Comparison of ENCODE assay signal across 8 mouse cellular contexts in the genomic region with DNA sequence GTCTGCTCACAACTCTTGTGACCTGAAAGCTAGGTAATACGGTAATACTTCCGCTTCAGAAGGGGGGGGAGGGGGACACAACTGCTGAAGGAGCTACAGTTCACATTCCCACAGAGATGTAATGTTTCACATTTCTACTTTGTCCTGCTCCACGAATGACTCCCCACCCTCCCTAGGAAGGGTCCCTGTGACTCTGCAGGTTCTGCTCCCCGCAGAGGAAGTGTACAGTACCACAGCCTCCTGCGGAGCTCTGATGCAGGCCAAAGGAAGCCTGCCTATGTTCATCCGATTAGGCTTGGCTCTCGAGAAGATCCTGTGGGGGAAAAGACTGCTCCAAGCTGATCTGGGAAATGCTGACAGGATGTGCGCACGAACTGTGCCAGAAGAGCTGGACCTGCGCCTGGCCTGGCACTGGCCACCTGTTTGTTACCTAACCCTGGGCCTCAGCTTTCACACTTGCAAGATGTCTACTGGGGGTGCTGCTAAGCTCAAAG. TPM values are rescaled to one million over a fixed set of nuclear protein-coding genes. Genes with fewer than 3 reads are reported as not detected.
DNase-seq lines count a peak whose midpoint lies in the region; ATAC-seq and TF ChIP-seq lines count a peak whose summit lies in the region.

No protein-coding gene starts in this region.

- peaks cover 87% of the 10 kb centered on the region for H3K4me1 ChIP-seq in intestine, embryonic 14.5 days (replicated peaks; ENCODE audit: control insufficient read depth, insufficient read depth, low read length)
- H3K4me1 ChIP-seq in intestine, embryonic 15.5 days (replicated peaks), result peaks cover 93% of the 10 kb centered on the region
- peaks cover 15% of the 10 kb centered on the region for H3K4me1 ChIP-seq in ES-Bruce4 (ENCODE audit: control insufficient read depth, insufficient read depth, low read length)
- H3K4me1 ChIP-seq in cortical plate, adult 2 months (ENCODE audit: control insufficient read depth, insufficient read depth, low read length), result peaks cover 20% of the 10 kb centered on the region
- peaks cover 84% of the 10 kb centered on the region for H3K4me1 ChIP-seq in limb, embryonic 15.5 days
- peaks cover 94% of the 10 kb centered on the region for H3K4me1 ChIP-seq in stomach, embryonic 15.5 days

- intact Hi-C loops in heart, postnatal 10 days (cut with DNase I), result loop anchor here (2.0 kb wide), 1 partner anchor 19 kb away; no protein-coding TSS in a partner anchor

- no peak for TF ChIP-seq POLR2A in ES-Bruce4 (IDR thresholded peaks at IDR 0.05; ENCODE audit: insufficient read depth, low read length)
- TF ChIP-seq POLR2A in cortical plate, adult 2 months (IDR thresholded peaks at IDR 0.05; ENCODE audit: extremely low read depth, insufficient read depth, low read length), result no peak

- no peak for DNase-seq in intestine, embryonic 14.5 days (ENCODE audit: low spot score)
- peak; percentile 81 to 84 for DNase-seq in heart, postnatal 10 days
- no peak for DNase-seq in retina, embryonic 14.5 days (ENCODE audit: low spot score)

- 54% methylated on average over 10 of the region's 10 CpGs for WGBS in intestine, embryonic 14.5 days
- WGBS in intestine, embryonic 15.5 days, result 58% methylated on average over 10 of the region's 10 CpGs
- WGBS in limb, embryonic 15.5 days, result 55% methylated on average over 10 of the region's 10 CpGs
- 56% methylated on average over 10 of the region's 10 CpGs for WGBS in stomach, embryonic 15.5 days

- no peak for TF ChIP-seq CTCF in ES-Bruce4 (IDR thresholded peaks at IDR 0.05; ENCODE audit: low read depth, low read length)
- TF ChIP-seq CTCF in cortical plate, adult 2 months (IDR thresholded peaks at IDR 0.05; ENCODE audit: extremely low read depth, insufficient read depth, low read length), result no peak

- no peak for TF ChIP-seq EP300 in ES-Bruce4 (IDR thresholded peaks at IDR 0.05; ENCODE audit: insufficient read depth, low read depth, low read length)

- H3K9me3 ChIP-seq in intestine, embryonic 14.5 days (ENCODE audit: control insufficient read depth, low read length), result no peaks in the 10 kb centered on the region
- no peaks in the 10 kb centered on the region for H3K9me3 ChIP-seq in intestine, embryonic 15.5 days
- H3K9me3 ChIP-seq in ES-Bruce4 (replicated peaks; ENCODE audit: control insufficient read depth, insufficient read depth, low read length, poor library complexity, severe bottlenecking), result no peaks in the 10 kb centered on the region
- no peaks in the 10 kb centered on the region for H3K9me3 ChIP-seq in limb, embryonic 15.5 days
- H3K9me3 ChIP-seq in stomach, embryonic 15.5 days, result no peaks in the 10 kb centered on the region

- H3K27ac ChIP-seq in intestine, embryonic 14.5 days (ENCODE audit: low read depth), result peak overlapping the region; percentile 69
- no peak overlapping the region for H3K27ac ChIP-seq in intestine, embryonic 15.5 days
- H3K27ac ChIP-seq in ES-Bruce4 (ENCODE audit: insufficient read depth, low read length), result 0 out of 2 replicates have a peak overlapping the region, but pooled peaks have one; percentile 9
- H3K27ac ChIP-seq in cortical plate, adult 2 months (ENCODE audit: insufficient read depth, low read length), result peak overlapping the region; percentile 24
- peak overlapping the region; percentile 70 for H3K27ac ChIP-seq in limb, embryonic 15.5 days
- H3K27ac ChIP-seq in stomach, embryonic 15.5 days, result peak overlapping the region; percentile 92

- H3K36me3 ChIP-seq in intestine, embryonic 14.5 days (ENCODE audit: control insufficient read depth, insufficient read depth, low read length), result peaks cover 6% of the 10 kb centered on the region; the same call in 1 of the 2 replicates
- no peaks in the 10 kb centered on the region for H3K36me3 ChIP-seq in intestine, embryonic 15.5 days
- H3K36me3 ChIP-seq in ES-Bruce4 (ENCODE audit: control insufficient read depth, insufficient read depth, low read length, poor library complexity, severe bottlenecking), result no peaks in the 10 kb centered on the region
- no peaks in the 10 kb centered on the region for H3K36me3 ChIP-seq in limb, embryonic 15.5 days
- no peaks in the 10 kb centered on the region for H3K36me3 ChIP-seq in stomach, embryonic 15.5 days

- no peak overlapping the region for H3K9ac ChIP-seq in intestine, embryonic 14.5 days (ENCODE audit: low read length)
- no peak overlapping the region for H3K9ac ChIP-seq in intestine, embryonic 15.5 days
- no peak overlapping the region for H3K9ac ChIP-seq in ES-Bruce4 (ENCODE audit: low read depth, poor library complexity, severe bottlenecking)
- no peak overlapping the region; the same call in 1 of the 2 replicates for H3K9ac ChIP-seq in limb, embryonic 15.5 days
- no peak overlapping the region for H3K9ac ChIP-seq in stomach, embryonic 15.5 days

- no peak for ATAC-seq in intestine, embryonic 14.5 days (replicated peaks; ENCODE audit: low FRiP score, low TSS enrichment, low read depth)
- ATAC-seq in intestine, embryonic 15.5 days, result no peak
- ATAC-seq in limb, embryonic 15.5 days (ENCODE audit: insufficient number of reproducible peaks, low FRiP score, low TSS enrichment, low read depth), result no peak
- ATAC-seq in stomach, embryonic 15.5 days (ENCODE audit: insufficient read depth, low FRiP score, low read depth), result no peak

- no peak overlapping the region for H3K4me3 ChIP-seq in intestine, embryonic 14.5 days (ENCODE audit: low read depth, low read length)
- H3K4me3 ChIP-seq in intestine, embryonic 15.5 days (replicated peaks), result no peak overlapping the region
- H3K4me3 ChIP-seq in ES-Bruce4 (ENCODE audit: low read depth, low read length), result no peak overlapping the region
- H3K4me3 ChIP-seq in cortical plate, adult 2 months (ENCODE audit: insufficient read depth, low read length), result no peak overlapping the region
- H3K4me3 ChIP-seq in limb, embryonic 15.5 days, result no peak overlapping the region
- no peak overlapping the region for H3K4me3 ChIP-seq in stomach, embryonic 15.5 days (replicated peaks)

- no peak overlapping the region for H3K4me2 ChIP-seq in intestine, embryonic 14.5 days (ENCODE audit: low read length)
- no peak overlapping the region for H3K4me2 ChIP-seq in intestine, embryonic 15.5 days (replicated peaks)
- H3K4me2 ChIP-seq in limb, embryonic 15.5 days, result no peak overlapping the region
- H3K4me2 ChIP-seq in stomach, embryonic 15.5 days, result no peak overlapping the region

- H3K27me3 ChIP-seq in intestine, embryonic 14.5 days (replicated peaks; ENCODE audit: control insufficient read depth, insufficient read depth, low read length), result no peaks in the 10 kb centered on the region
- no peaks in the 10 kb centered on the region for H3K27me3 ChIP-seq in intestine, embryonic 15.5 days (replicated peaks)
- H3K27me3 ChIP-seq in ES-Bruce4 (ENCODE audit: control insufficient read depth, insufficient read depth, low read length, poor library complexity, severe bottlenecking), result no peaks in the 10 kb centered on the region
- no peaks in the 10 kb centered on the region for H3K27me3 ChIP-seq in limb, embryonic 15.5 days
- H3K27me3 ChIP-seq in stomach, embryonic 15.5 days (replicated peaks), result no peaks in the 10 kb centered on the region

RNA-seq across cellular contexts. Expression of a gene that starts 22.0 kb away (rescaled TPM):
- 67.9 and 72.2 TPM in 2 replicates for polyA plus RNA-seq in intestine, embryonic 14.5 days (2014; fragmentation: Nextera tagmentation; extraction: Ambion mirVana)
- polyA plus RNA-seq in intestine, embryonic 15.5 days (2015; fragmentation: Nextera tagmentation; extraction: Ambion mirVana), result 51.6 and 52.9 TPM in 2 replicates
- 584 and 601 TPM in 2 replicates for polyA plus RNA-seq in ES-Bruce4 (2011; ENCODE audit: insufficient read depth, insufficient read length, low read depth, missing spikeins)
- 32.6 and 34.2 TPM in 2 replicates for polyA plus RNA-seq in cortical plate, adult 2 months (2012; rRNA removed)
- 100 to 1,000 TPM; 206 to 221 TPM for total RNA-seq in heart, postnatal 10 days (2021)
- 39.9 and 44.1 TPM in 2 replicates for polyA plus RNA-seq in limb, embryonic 15.5 days (2015; fragmentation: Nextera tagmentation; extraction: Ambion mirVana)
- 57.0 TPM in 2 replicates for polyA plus RNA-seq in stomach, embryonic 15.5 days (2015; fragmentation: Nextera tagmentation; extraction: Ambion mirVana)

Comparison
In these comparisons a context has a peak if more than half of its experiments do, and no peak if none do; other contexts are left out.
1. DNase-seq: peak in heart, postnatal 10 days (2 of 2); none in intestine, embryonic 14.5 days (single experiment) and retina, embryonic 14.5 days (single experiment).